Mouse (Mus musculus) large intestine, adult 2 months (tissue): ENCODE results near the gene Flvcr2. TPM values are rescaled to one million over a fixed set of nuclear protein-coding genes. Genes with fewer than 3 reads are reported as not detected.
"Not testable (repeated sequence)": the region's sequence is repeated elsewhere in the genome, so short reads cannot be mapped to it uniquely, and the experiment has no call there.

Source experiments
- DNase-seq: peaks from one replicate; pipeline ENCODE4 v3.0.0-alpha.2; 2012; ENCODE audit warnings: low read depth, low spot score
- WGBS: fragments of 180-500 bp; shearing (Covaris S2); methylation state at CpG from one replicate; pipeline ENCODE4 v1.1.7; 2018; 5-methylcytosine and 5-hydroxymethylcytosine counted together
- polyA plus RNA-seq: library from polyadenylated mRNA; depleted of rRNA; stranded (reverse); fragments of >200 nt; gene quantifications from 2 replicates; pipeline ENCODE4 v1.2.3, GENCODE M21; 2012; rRNA removed

The Flvcr2 gene
- 2.5 and 5.2 TPM in 2 replicates for polyA plus RNA-seq

DNA sequence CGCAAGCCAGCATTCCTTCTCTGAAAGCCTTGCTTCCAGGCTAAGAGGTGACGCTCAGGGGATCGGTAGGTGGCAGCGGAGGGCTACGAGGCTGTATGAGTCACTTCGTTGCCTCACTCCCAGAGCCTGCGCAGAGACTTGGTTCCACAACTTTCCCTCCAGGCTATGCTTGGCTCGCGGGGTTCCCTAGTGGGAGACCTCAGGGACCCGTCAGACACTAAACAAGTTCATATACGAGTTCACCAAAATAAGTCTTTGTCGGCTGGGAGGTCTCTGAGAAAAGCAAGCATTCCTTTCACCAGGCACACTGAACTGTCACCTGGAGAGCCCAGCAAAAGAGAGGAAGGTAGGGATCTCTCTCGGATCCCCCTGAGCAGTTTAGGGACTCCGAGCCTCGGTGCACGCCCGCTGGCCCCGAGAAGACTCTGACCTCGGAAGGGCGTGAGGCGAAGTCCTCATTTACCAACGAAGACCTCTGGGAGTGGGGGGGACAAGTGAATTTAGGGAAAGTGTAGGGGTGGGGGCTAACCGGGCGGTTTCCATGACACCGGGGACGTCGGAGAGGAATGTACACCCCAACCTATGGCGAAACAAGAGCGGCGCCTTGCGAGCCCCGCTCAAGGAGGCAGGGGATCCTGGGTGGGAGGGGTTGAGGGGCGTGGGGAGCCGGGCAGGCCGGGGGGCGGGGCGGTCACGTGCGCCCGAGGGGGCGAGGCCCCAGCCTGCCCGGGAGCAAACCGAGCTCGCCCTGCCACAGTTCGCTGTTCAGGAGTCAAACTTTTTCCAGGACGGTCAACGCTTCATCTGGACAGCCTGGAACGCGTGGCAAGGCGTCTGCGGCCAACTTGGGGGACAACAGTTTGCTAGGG lies at the start of gene Flvcr2:
Gene Flvcr2, plus strand, starts transcription at position 713 of the 869 bp plus-strand sequence.
- 1% methylated on average over 51 of the region's 51 CpGs for WGBS
- DNase-seq, result peak; percentile 45

GRCm38 (mm10) chr12:85698179-85698578 lies 48.2 kb upstream of the Flvcr2 start:
- DNase-seq, result not testable (repeated sequence)
- 19% methylated on average over 14 of the region's 37 CpGs for WGBS

DNA sequence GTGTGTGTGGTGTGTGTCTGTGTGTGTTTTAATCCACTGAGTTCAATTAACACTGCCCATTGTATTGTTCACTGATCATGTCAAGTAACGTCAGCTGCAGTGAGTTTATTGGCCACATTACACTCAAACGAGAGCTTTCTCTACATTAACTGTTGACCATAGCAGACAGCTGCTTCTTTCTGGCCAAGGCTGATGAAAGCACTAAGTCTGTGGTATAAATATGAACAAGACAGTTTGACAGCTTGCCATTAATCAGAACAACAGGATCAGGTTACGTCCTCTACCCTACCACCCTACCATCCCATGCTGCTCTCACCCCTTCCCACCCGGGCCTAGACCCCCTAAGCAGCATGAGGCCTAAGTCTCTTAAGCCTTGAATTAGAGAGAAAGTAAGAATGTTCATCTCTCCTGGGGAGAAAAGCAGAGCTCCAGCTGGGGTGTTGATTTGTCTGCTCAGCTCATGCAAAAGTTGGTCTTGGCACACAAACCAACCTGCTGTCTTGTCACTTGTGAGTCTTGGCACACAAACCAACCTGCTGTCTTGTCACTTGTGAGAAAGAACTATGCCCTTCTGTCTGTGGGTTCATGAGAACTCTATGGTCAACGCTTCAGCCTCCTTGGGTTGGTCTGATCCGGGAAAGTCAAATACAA lies 46.0 kb upstream of the Flvcr2 start:
- no peak for DNase-seq
- WGBS, result 78% methylated on average over 6 of the region's 6 CpGs

- 79% methylated on average over 7 of the region's 7 CpGs for WGBS
- DNase-seq, result no peak
Measured at GRCm38 (mm10) chr12:85700842-85701223, 45.5 kb upstream of the Flvcr2 start.

DNA sequence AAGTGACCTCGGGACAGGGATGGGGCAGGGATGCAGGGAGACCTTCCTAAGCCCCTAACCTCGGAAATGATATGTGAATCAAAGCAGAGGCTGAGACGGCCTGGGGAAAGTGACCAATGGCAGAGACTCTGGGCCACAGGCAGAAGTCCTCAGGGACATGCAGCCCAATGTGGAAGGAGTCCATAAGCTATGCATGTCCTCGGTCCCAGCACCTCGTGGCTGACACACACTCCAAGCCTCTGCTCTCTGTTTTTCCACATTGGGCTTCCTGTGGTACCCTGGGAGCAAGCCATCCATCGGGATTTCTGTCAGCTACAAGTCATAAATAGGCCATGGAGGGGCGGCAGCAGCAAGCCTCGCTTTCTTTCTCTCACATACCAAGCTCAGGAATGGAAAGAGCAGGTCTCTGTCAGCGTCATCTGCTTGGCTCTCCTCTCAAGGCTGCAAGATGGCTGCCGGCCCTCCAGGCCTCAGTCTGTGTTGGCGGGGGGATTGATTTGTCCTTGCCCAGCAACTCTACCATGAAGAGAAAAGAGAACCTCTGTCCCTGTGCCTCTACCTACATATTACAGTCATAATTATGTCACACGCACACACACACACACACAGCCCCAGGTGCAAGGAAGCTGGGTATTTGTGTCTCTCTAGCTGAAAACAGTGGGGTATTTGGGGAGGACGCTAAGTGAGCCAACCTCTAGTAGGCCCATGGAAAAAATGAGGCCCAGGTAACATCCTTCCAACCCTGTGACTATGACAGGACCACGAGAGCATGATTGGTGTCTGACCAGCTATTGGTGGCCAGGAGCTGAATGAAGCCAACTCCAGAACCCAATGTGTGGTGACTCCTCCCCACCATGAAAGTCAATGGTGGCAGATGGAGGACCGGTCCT lies 43.9 kb upstream of the Flvcr2 start:
- 84% methylated on average over 15 of the region's 15 CpGs for WGBS
- DNase-seq, result no peak

- no peak for DNase-seq
- WGBS, result 52% methylated on average over 3 of the region's 3 CpGs
Measured at GRCm38 (mm10) chr12:85703507-85703906, 42.8 kb upstream of the Flvcr2 start.

- 73% methylated on average over 7 of the region's 7 CpGs for WGBS
- DNase-seq, result no peak
Measured at GRCm38 (mm10) chr12:85704566-85704965, 41.8 kb upstream of the Flvcr2 start.

DNA sequence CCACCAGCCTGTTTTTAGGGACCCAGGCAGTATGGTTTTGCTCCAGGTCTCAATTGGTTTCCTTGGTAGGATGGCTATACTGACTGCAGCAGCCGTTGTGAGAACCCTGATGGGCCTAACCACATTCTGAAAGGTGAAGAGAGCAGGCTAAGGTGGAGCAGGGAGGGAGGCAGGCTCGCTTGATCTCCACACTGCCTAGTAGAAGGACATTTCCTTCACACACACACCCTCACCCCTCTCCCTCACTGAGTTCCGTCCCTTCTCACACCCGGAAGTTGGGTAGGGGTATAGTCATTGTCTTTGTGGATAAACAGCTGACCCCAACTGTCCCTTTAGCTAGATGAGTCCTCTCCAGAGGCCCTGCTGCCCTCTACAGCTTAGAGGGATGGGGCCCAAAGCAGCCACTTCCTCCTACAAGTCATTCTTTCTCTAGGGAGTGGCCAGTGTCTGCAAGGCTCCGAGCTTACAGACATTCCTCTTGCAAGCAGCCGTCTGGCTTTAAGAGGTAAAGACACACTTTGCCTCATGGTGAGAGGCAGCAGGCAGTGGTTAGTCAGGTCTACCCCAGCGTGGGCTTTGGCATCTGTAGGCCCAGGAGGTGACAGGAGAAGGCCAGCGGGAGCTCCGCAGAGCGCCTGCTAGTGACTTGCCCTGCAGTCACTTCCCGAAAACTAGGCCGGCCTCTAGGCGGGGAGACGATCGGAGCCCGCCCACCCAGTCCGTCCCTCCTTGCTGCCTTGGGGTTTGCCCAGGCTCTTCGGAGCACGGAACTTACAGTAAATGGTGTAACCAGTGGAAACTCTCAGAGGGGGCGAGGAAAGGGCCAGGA lies 41.1 kb upstream of the Flvcr2 start:
- 5% methylated on average over 20 of the region's 20 CpGs for WGBS

GRCm38 (mm10) chr12:85705831-85706530 lies 40.4 kb upstream of the Flvcr2 start:
- WGBS, result 15% methylated on average over 17 of the region's 17 CpGs
- DNase-seq, result no peak

More for the DNA sequence above, 41.1 kb upstream of the Flvcr2 start:
- DNase-seq, result peak; percentile 44

DNA sequence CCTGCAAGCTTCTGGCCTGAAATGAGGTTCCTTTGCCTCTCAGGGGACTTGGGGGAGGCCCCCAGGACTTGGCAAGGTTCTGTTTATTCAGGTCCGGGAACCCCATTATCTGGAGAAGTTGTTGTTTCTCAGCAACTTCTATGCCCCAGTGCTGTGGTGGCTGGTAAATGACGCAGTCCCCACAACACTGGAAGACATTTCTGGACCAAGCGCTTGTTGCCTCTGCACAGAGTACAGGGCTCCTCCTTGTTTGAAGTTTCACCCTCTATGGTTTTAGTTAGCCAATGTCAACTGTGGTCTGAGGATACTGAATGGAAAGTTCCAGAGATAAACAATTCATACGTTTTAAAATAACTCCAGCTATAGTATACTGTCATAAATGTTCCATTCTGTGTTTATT lies 39.4 kb upstream of the Flvcr2 start:
- 61% methylated on average over 4 of the region's 4 CpGs for WGBS

GRCm38 (mm10) chr12:85707391-85707790 lies 38.9 kb upstream of the Flvcr2 start:
- 87% methylated on average over 11 of the region's 11 CpGs for WGBS
- DNase-seq, result no peak

More for the DNA sequence above, 39.4 kb upstream of the Flvcr2 start:
- DNase-seq, result no peak

GRCm38 (mm10) chr12:85708556-85708955 lies 37.8 kb upstream of the Flvcr2 start:
- DNase-seq, result no peak
- whole genome bisulfite sequencing, result 86% methylated on average over 12 of the region's 12 CpGs

GRCm38 (mm10) chr12:85710695-85711094 lies 35.6 kb upstream of the Flvcr2 start:
- no peak for DNase-seq
- 65% methylated on average over 7 of the region's 7 CpGs for WGBS

DNA sequence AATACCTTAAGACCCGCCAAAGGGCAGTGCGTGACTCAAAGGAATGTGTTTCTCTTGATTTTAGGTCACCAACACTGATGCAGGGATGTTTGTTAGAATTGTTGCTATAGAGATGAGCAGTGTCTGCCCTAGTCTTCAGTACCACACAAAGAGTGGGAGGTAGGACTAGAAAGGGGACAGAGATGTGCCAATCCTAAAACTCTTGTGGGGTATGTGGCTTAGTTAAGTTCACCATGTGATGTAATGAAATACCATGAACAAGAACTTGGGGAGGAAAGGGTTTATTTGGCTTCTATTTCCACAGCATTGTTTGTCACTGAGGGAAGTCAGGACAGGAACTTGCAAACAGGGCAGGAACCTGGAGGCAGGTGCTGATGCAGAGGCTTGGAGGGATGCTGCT lies 33.8 kb upstream of the Flvcr2 start:
- 81% methylated on average over 2 of the region's 2 CpGs for WGBS
- DNase-seq, result no peak

GRCm38 (mm10) chr12:85714126-85714525 lies 32.2 kb upstream of the Flvcr2 start:
- no peak for DNase-seq
- WGBS, result 90% methylated on average over 5 of the region's 5 CpGs

DNA sequence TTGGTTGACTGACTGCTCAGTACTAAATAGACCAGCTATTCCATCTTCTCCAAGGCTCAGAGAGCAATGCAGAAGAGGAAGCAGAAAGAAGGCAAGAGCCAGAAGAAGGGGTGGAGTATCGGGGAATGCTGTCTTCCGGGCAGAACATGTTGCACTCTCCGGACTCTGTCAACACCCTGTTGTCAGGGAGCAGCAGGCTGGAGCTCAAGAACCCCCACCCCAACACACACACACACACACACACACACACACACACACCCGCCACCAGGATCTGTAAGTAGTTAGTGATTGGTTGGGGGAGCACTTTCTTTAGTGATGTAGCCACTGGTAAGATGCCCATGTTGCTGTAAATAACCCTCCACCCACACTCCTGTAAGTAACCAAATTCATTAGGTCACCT lies 21.0 kb upstream of the Flvcr2 start:
- 36% methylated on average over 4 of the region's 4 CpGs for WGBS
- DNase-seq, result no peak

DNA sequence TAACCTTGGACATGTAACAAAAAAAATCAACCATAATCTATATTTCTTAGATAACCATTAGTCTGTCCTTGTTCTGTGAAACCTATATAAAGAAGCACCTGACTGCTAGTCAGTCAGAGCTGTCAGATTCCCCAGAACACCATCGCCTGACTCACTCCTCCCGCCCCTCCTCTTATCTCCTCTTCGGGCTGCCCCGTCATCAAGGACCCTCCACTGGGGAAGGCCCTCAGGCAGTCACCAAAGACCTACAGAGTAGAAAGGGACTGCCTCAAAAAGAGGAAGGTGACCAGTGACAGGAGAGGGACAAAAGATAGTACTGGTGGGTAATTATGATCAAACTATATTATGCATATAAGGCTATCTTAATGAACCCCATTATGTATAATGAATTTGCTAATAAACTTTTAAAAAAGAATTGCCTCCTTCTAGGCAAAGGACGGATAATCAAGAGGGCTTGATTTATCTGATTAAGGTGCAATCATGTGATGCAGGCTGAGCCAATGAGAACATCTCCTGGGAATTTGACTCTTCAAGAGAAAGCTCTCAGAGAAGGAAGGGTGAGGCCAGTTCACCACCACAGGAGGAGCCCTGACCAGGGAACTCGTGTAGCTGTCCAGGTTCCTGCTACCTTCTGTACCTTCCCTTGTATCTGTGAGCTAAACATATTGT lies 19.5 kb upstream of the Flvcr2 start:
- no peak for DNase-seq
- 43% methylated on average over 6 of the region's 6 CpGs for WGBS

GRCm38 (mm10) chr12:85728181-85728580 lies 18.2 kb upstream of the Flvcr2 start:
- 66% methylated on average over 7 of the region's 7 CpGs for WGBS

More at GRCm38 (mm10) chr12:85728181-85728580, 18.2 kb upstream of the Flvcr2 start:
- DNase-seq, result no peak
